Mouse (Mus musculus) bone marrow, adult 2 months (tissue): ENCODE measurements around the gene Capzb.

Experiments
- CTCF ChIP-seq: fragments of 200-500 bp; IDR thresholded peaks from 2 replicates; pipeline ENCODE4 v1.5.1; 2011; ENCODE audit warnings: low read length, control low read depth; ENCODE audit not compliant: control insufficient read depth, insufficient read depth
- POLR2A ChIP-seq: fragments of 200-500 bp; IDR thresholded peaks from 2 replicates; pipeline ENCODE4 v1.6.1; 2011; ENCODE audit warnings: low read depth, mild to moderate bottlenecking, control low read depth, low read length, borderline replicate concordance; ENCODE audit not compliant: control insufficient read depth

- TF ChIP-seq CTCF (no peak), POLR2A (no peak)
Observed at GRCm38 (mm10) chr4:139311707-139312106, 119.0 kb downstream of the Capzb start.
